Mouse (Mus musculus): ENCODE measurements around the gene Rpl3. TPM values are rescaled to one million over a fixed set of nuclear protein-coding genes. Genes with fewer than 3 reads are reported as not detected.

Rpl3 gene
- polyA plus RNA-seq, 1 experiment from 2014 or later, result 706 TPM

GRCm38 (mm10) chr15:80101503-80101902 lies 9.8 kb upstream of the Rpl3 start:
- H3K4me2 ChIP-seq (replicated peaks; ENCODE audit: low read depth), result no peak overlapping the region
- ATAC-seq (ENCODE audit: low FRiP score, low TSS enrichment) (no peak), DNase-seq (ENCODE audit: low spot score) (no peak)
- H3K9me3 ChIP-seq (ENCODE audit: control insufficient read depth, low read length), result no peaks in the 10 kb centered on the region
- no peak for TF ChIP-seq EP300 (optimal IDR thresholded peaks at IDR 0.05)
- no peak for TF ChIP-seq CTCF (IDR thresholded peaks at IDR 0.05; ENCODE audit: low read depth)
- H3K4me1 ChIP-seq (replicated peaks; ENCODE audit: control insufficient read depth, insufficient read depth), result peaks cover 6% of the 10 kb centered on the region; the same call in 1 of the 2 replicates
- H3K4me3 ChIP-seq (ENCODE audit: low read depth, low read length), result no peak overlapping the region
- WGBS, result 88% methylated on average over 6 of the region's 6 CpGs
- H3K36me3 ChIP-seq (ENCODE audit: control insufficient read depth, insufficient read depth, low read length), result no peaks in the 10 kb centered on the region
- no peak overlapping the region for H3K27ac ChIP-seq (replicated peaks)
- no peaks in the 10 kb centered on the region for H3K27me3 ChIP-seq (ENCODE audit: control insufficient read depth, insufficient read depth, low read length)
- no peak overlapping the region for H3K9ac ChIP-seq (ENCODE audit: low read length)

- H3K27ac ChIP-seq (replicated peaks), result no peak overlapping the region
- DNase-seq (ENCODE audit: low spot score), result no peak
- 77% methylated on average over 10 of the region's 10 CpGs for WGBS
- no peak overlapping the region for H3K4me3 ChIP-seq (ENCODE audit: low read depth, low read length)
- no peak for TF ChIP-seq CTCF (IDR thresholded peaks at IDR 0.05; ENCODE audit: low read depth)
- TF ChIP-seq EP300 (optimal IDR thresholded peaks at IDR 0.05), result no peak
- no peak overlapping the region for H3K4me2 ChIP-seq (replicated peaks; ENCODE audit: low read depth)
- peaks cover 11% of the 10 kb centered on the region; the same call in 1 of the 2 replicates for H3K4me1 ChIP-seq (replicated peaks; ENCODE audit: control insufficient read depth, insufficient read depth)
- H3K27me3 ChIP-seq (ENCODE audit: control insufficient read depth, insufficient read depth, low read length), result no peaks in the 10 kb centered on the region
- H3K9me3 ChIP-seq (ENCODE audit: control insufficient read depth, low read length), result no peaks in the 10 kb centered on the region
- ATAC-seq (ENCODE audit: low FRiP score, low TSS enrichment), result no peak
- no peaks in the 10 kb centered on the region for H3K36me3 ChIP-seq (ENCODE audit: control insufficient read depth, insufficient read depth, low read length)
- no peak overlapping the region for H3K9ac ChIP-seq (ENCODE audit: low read length)
Observed at GRCm38 (mm10) chr15:80100871-80101270, 9.2 kb upstream of the Rpl3 start.

DNA sequence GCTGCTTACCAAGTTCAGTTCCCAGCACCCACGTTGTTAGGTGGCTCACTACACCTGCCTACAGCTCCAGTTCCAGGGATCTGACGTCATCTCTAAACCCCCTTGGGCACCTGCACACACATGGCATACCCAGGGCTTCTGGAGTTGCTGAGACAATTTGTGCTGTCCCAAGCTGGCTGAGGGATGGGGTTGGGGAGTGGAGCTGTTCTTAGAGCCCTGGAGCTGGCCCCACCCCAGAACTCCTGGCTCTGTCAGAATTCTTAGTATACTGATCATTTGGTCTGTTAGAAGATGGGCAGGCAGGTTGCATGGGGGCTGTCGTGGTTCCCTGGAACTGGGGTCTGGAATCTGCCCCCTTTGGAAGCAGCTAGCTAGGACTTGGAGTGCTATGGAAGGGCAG lies 8.5 kb upstream of the Rpl3 start:
- H3K4me3 ChIP-seq (ENCODE audit: low read depth, low read length), result no peak overlapping the region
- TF ChIP-seq CTCF (IDR thresholded peaks at IDR 0.05; ENCODE audit: low read depth), result no peak
- no peak for TF ChIP-seq EP300 (optimal IDR thresholded peaks at IDR 0.05)
- H3K9ac ChIP-seq (ENCODE audit: low read length), result no peak overlapping the region
- peaks cover 11% of the 10 kb centered on the region; the same call in 1 of the 2 replicates for H3K4me1 ChIP-seq (replicated peaks; ENCODE audit: control insufficient read depth, insufficient read depth)
- H3K4me2 ChIP-seq (replicated peaks; ENCODE audit: low read depth), result no peak overlapping the region
- H3K36me3 ChIP-seq (ENCODE audit: control insufficient read depth, insufficient read depth, low read length), result no peaks in the 10 kb centered on the region
- no peaks in the 10 kb centered on the region for H3K9me3 ChIP-seq (ENCODE audit: control insufficient read depth, low read length)
- DNase-seq (ENCODE audit: low spot score) (no peak), ATAC-seq (ENCODE audit: low FRiP score, low TSS enrichment) (no peak)
- WGBS, result 79% methylated on average over 3 of the region's 3 CpGs
- no peak overlapping the region for H3K27ac ChIP-seq (replicated peaks)
- no peaks in the 10 kb centered on the region for H3K27me3 ChIP-seq (ENCODE audit: control insufficient read depth, insufficient read depth, low read length)

- TF ChIP-seq CTCF (IDR thresholded peaks at IDR 0.05; ENCODE audit: low read depth), result no peak
- no peak overlapping the region for H3K27ac ChIP-seq (replicated peaks)
- no peaks in the 10 kb centered on the region for H3K36me3 ChIP-seq (ENCODE audit: control insufficient read depth, insufficient read depth, low read length)
- no peaks in the 10 kb centered on the region for H3K9me3 ChIP-seq (ENCODE audit: control insufficient read depth, low read length)
- no peak overlapping the region for H3K9ac ChIP-seq (ENCODE audit: low read length)
- 75% methylated on average over 3 of the region's 3 CpGs for WGBS
- peaks cover 11% of the 10 kb centered on the region; the same call in 1 of the 2 replicates for H3K4me1 ChIP-seq (replicated peaks; ENCODE audit: control insufficient read depth, insufficient read depth)
- DNase-seq (ENCODE audit: low spot score), result no peak
- H3K4me2 ChIP-seq (replicated peaks; ENCODE audit: low read depth), result no peak overlapping the region
- H3K27me3 ChIP-seq (ENCODE audit: control insufficient read depth, insufficient read depth, low read length), result no peaks in the 10 kb centered on the region
- H3K4me3 ChIP-seq (ENCODE audit: low read depth, low read length), result no peak overlapping the region
- ATAC-seq (ENCODE audit: low FRiP score, low TSS enrichment), result no peak
Observed at GRCm38 (mm10) chr15:80099477-80099876, 7.8 kb upstream of the Rpl3 start.

DNA sequence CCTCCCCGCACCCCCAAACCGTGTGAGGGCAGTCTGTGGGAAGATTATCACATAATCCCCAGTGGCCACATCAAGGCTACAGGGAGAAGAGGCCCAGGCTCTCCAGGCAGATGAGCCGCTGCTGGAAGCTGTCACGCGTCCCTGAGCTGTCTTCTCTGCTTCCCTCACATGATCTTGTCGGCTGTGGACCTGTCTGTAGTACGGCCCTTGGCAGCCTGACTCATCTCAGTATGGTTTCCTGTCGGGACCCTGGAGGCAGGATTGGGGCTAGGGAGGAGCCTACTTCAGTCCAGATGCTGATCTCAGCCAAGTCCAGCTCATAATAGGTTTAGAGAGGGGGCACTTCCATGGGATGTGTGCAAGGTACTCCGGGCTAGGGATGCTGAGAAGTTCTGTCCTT lies 7.1 kb upstream of the Rpl3 start:
- Histone ChIP-seq H3K4me3 (ENCODE audit: low read depth, low read length) (no peak overlapping the region), H3K4me1 (replicated peaks; ENCODE audit: control insufficient read depth, insufficient read depth) (peaks cover 11% of the 10 kb centered on the region; the same call in 1 of the 2 replicates)
- no peak for DNase-seq (ENCODE audit: low spot score)

DNA sequence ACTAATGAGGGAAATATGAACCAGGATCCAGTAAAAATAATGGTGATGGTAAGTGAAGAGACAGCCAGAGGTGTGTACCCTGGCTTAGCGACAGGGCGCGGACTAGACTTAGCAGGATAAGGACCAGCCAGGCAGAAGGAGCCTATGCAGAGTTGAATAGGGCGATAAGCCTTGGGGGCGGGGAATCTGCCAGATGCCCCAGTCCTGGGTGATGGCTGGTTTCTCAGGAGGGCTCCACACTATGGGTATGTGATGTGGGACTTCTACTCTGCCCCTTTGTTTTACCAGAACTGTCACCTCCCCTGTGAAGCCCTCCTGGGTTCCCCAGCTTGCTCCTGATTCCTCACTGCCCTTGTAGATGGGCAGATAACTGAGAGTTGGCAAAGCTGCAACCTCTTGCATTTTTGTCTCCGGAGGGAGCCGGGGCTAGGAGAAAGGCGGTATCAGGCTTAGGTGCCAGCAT lies 6.4 kb upstream of the Rpl3 start:
- Histone ChIP-seq H3K9ac (ENCODE audit: low read length) (no peak overlapping the region), H3K4me3 (ENCODE audit: low read depth, low read length) (no peak overlapping the region), H3K27ac (replicated peaks) (no peak overlapping the region), H3K27me3 (ENCODE audit: control insufficient read depth, insufficient read depth, low read length) (no peaks in the 10 kb centered on the region), H3K36me3 (ENCODE audit: control insufficient read depth, insufficient read depth, low read length) (no peaks in the 10 kb centered on the region), H3K9me3 (ENCODE audit: control insufficient read depth, low read length) (no peaks in the 10 kb centered on the region), H3K4me2 (replicated peaks; ENCODE audit: low read depth) (no peak overlapping the region), H3K4me1 (replicated peaks; ENCODE audit: control insufficient read depth, insufficient read depth) (peaks cover 11% of the 10 kb centered on the region; the same call in 1 of the 2 replicates)
- WGBS, result 44% methylated on average over 8 of the region's 8 CpGs
- TF ChIP-seq CTCF (IDR thresholded peaks at IDR 0.05; ENCODE audit: low read depth) (no peak), EP300 (optimal IDR thresholded peaks at IDR 0.05) (no peak)
- DNase-seq (ENCODE audit: low spot score), result no peak
- ATAC-seq (ENCODE audit: low FRiP score, low TSS enrichment), result no peak

More for the DNA sequence above, 7.1 kb upstream of the Rpl3 start:
- no peak for ATAC-seq (ENCODE audit: low FRiP score, low TSS enrichment)
- WGBS, result 43% methylated on average over 9 of the region's 9 CpGs
- Histone ChIP-seq H3K9me3 (ENCODE audit: control insufficient read depth, low read length) (no peaks in the 10 kb centered on the region), H3K36me3 (ENCODE audit: control insufficient read depth, insufficient read depth, low read length) (no peaks in the 10 kb centered on the region), H3K27me3 (ENCODE audit: control insufficient read depth, insufficient read depth, low read length) (no peaks in the 10 kb centered on the region), H3K4me2 (replicated peaks; ENCODE audit: low read depth) (no peak overlapping the region), H3K27ac (replicated peaks) (no peak overlapping the region), H3K9ac (ENCODE audit: low read length) (no peak overlapping the region)
- TF ChIP-seq CTCF (IDR thresholded peaks at IDR 0.05; ENCODE audit: low read depth) (no peak), EP300 (optimal IDR thresholded peaks at IDR 0.05) (no peak)

Data from stomach, postnatal 0 days (tissue).